Mouse (Mus musculus) myocyte (in vitro differentiated cells): ENCODE results near the gene Tamm41. TPM values are rescaled to one million over a fixed set of nuclear protein-coding genes. Genes with fewer than 3 reads are reported as not detected.

ENCODE experiments used
- H3K27me3 ChIP-seq: one replicate; pipeline ENCODE4 v1.6.1; 2011; ENCODE audit not compliant: control insufficient read depth, insufficient read depth, insufficient read length
- H3K36me3 ChIP-seq: one replicate; pipeline ENCODE4 v1.6.1; 2011; ENCODE audit not compliant: control insufficient read depth, insufficient read depth
- H3K4me2 ChIP-seq: one replicate; pipeline ENCODE4 v1.6.1; 2011; ENCODE audit warnings: low read depth, control low read depth
- H3K4me3 ChIP-seq: one replicate; pipeline ENCODE4 v1.5.1; 2011; ENCODE audit warnings: mild to moderate bottlenecking, control low read depth, moderate library complexity
- H3K79me2 ChIP-seq: one replicate; pipeline ENCODE4 v1.6.1; 2011; ENCODE audit not compliant: control insufficient read depth, insufficient read depth
- H3ac ChIP-seq: one replicate; pipeline ENCODE4 v1.6.1; 2011; ENCODE audit not compliant: control insufficient read depth, insufficient read length
- CEBPB ChIP-seq: IDR thresholded peaks from 2 replicates; pipeline ENCODE4 v1.6.1; 2011; ENCODE audit warnings: mild to moderate bottlenecking, moderate library complexity; ENCODE audit not compliant: poor library complexity, insufficient read depth, severe bottlenecking
- E2F4 ChIP-seq: IDR thresholded peaks from one replicate; pipeline ENCODE4 v1.6.1; 2011; ENCODE audit warnings: mild to moderate bottlenecking, control low read depth, moderate library complexity; ENCODE audit not compliant: insufficient read depth
- MAX ChIP-seq: IDR thresholded peaks from one replicate; pipeline ENCODE4 v1.6.1; 2011; ENCODE audit warnings: low read depth, mild to moderate bottlenecking, control low read depth
- MYOD1 ChIP-seq, 3 experiments: IDR thresholded peaks; one replicate each; pipeline ENCODE4 v1.6.1; 2011; ENCODE audit warnings: control low read depth in 2 of 3, low read depth in 2 of 3, mild to moderate bottlenecking in 2 of 3, moderate library complexity in 1 of 3; ENCODE audit not compliant: insufficient read length in 2 of 3, control insufficient read depth in 1 of 3
- MYOG ChIP-seq, 3 experiments: IDR thresholded peaks; one replicate each; pipeline ENCODE4 v1.6.1; 2011; ENCODE audit warnings: control low read depth in 2 of 3, low read depth in 2 of 3, mild to moderate bottlenecking in 2 of 3; ENCODE audit not compliant: insufficient read length in 2 of 3, control insufficient read depth in 1 of 3, insufficient read depth in 1 of 3
- POLR2A ChIP-seq: IDR thresholded peaks from one replicate; pipeline ENCODE4 v1.6.1; 2011; ENCODE audit warnings: low read depth, mild to moderate bottlenecking, control low read depth, moderate library complexity; ENCODE audit not compliant: insufficient read length
- POLR2AphosphoS2 ChIP-seq: IDR thresholded peaks from one replicate; pipeline ENCODE4 v1.6.1; 2011; ENCODE audit warnings: low read depth, control low read depth; ENCODE audit not compliant: insufficient read length
- REST ChIP-seq: IDR thresholded peaks from one replicate; pipeline ENCODE4 v1.6.1; 2011; ENCODE audit warnings: mild to moderate bottlenecking, control low read depth, moderate library complexity; ENCODE audit not compliant: insufficient read depth, insufficient read length
- SRF ChIP-seq: IDR thresholded peaks from one replicate; pipeline ENCODE4 v1.6.1; 2011; ENCODE audit warnings: low read depth; ENCODE audit not compliant: control insufficient read depth, insufficient read length
- TCF12 ChIP-seq: IDR thresholded peaks from one replicate; pipeline ENCODE4 v1.6.1; 2011; ENCODE audit warnings: mild to moderate bottlenecking, control low read depth; ENCODE audit not compliant: poor library complexity, insufficient read depth, severe bottlenecking
- TCF3 ChIP-seq: IDR thresholded peaks from one replicate; pipeline ENCODE4 v1.6.1; 2011; ENCODE audit warnings: low read depth, control low read depth; ENCODE audit not compliant: insufficient read length
- USF1 ChIP-seq: IDR thresholded peaks from one replicate; pipeline ENCODE4 v1.6.1; 2011; ENCODE audit warnings: low read depth, mild to moderate bottlenecking, control low read depth, moderate library complexity
- polyA plus RNA-seq: library from polyadenylated mRNA; unstranded; fragments of >200 nt; fragmentation: generic; extraction: Trizol; gene quantifications from one replicate; pipeline ENCODE4 v1.2.1, GENCODE M21; 2012; ENCODE audit warnings: missing spikeins

Tamm41 gene
- polyA plus RNA-seq, 1 experiment, result 21.9 TPM

- no peak for TF ChIP-seq MYOG (IDR thresholded peaks at IDR 0.05; ENCODE audit: control insufficient read depth in 1 of 3, insufficient read depth in 1 of 3, insufficient read length in 2 of 3, low read depth in 2 of 3)
- TF ChIP-seq SRF, result no peak
- no peak for TF ChIP-seq MYOD1 (IDR thresholded peaks at IDR 0.05; ENCODE audit: control insufficient read depth in 1 of 3, insufficient read length in 2 of 3, low read depth in 2 of 3)
- TF ChIP-seq POLR2A, result no peak
- TF ChIP-seq MAX, result no peak
- no peak for TF ChIP-seq E2F4
- no peak for TF ChIP-seq POLR2AphosphoS2
- no peak for TF ChIP-seq CEBPB
- TF ChIP-seq TCF12, result no peak
- TF ChIP-seq USF1, result no peak
- no peak for TF ChIP-seq REST
- TF ChIP-seq TCF3, result no peak
- Histone ChIP-seq H3K4me3 (no peak overlapping the region), H3ac (no peak overlapping the region), H3K27me3 (peaks cover 7% of the 10 kb centered on the region), H3K4me2 (no peak overlapping the region), H3K36me3 (no peaks in the 10 kb centered on the region), H3K79me2 (no peaks in the 10 kb centered on the region)
Observed at GRCm38 (mm10) chr6:114966396-114967154, 71.1 kb downstream of the Tamm41 start.

DNA sequence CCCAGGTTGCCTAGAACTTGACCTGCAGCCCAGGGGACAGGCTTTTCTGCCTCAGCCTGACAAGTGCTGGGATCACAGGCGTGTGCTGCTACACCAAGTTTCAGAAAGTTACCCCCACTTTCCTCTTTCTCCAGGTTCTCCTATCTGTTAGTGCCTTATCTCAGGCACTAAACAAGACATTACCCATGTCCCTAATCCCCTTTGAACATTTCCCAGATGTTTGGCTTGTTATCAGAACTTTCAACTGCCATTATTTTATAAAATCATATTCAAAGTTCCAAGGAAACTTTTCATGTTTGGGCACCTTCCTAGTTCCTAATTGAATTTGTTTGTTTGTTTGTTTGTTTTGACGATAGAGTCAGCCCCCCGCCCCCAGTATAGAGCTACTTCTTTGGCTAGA lies 71.9 kb downstream of the Tamm41 start:
- TF ChIP-seq POLR2AphosphoS2, result no peak
- no peak for TF ChIP-seq TCF3
- TF ChIP-seq CEBPB, result no peak
- Histone ChIP-seq H3K4me3 (no peak overlapping the region), H3K36me3 (no peaks in the 10 kb centered on the region), H3K79me2 (no peaks in the 10 kb centered on the region), H3ac (no peak overlapping the region), H3K27me3 (peaks cover 7% of the 10 kb centered on the region), H3K4me2 (no peak overlapping the region)

DNA sequence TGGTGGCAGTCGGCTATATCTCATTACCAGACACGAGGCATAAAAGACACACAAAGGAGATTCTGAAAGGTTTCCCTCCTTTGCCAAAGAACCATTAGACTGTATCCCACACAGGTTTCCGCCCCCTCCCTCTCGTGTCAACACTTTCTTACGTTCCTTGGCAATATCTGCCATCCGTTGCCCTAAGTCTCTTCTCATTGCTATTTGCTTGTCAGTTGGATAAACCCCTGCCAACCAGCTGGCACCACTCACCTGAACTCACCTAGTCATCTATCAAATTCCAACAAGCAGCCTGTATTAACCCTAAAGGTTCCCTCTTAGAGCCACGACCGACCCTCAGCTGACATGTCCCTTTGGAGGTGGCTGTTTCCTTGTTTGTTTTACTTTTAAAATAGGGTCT lies 72.3 kb downstream of the Tamm41 start:
- H3ac ChIP-seq, result no peak overlapping the region
- no peak overlapping the region for H3K4me3 ChIP-seq
- TF ChIP-seq POLR2AphosphoS2 (no peak), USF1 (no peak), MYOD1 (IDR thresholded peaks at IDR 0.05; ENCODE audit: control insufficient read depth in 1 of 3, insufficient read length in 2 of 3, low read depth in 2 of 3) (no peak), E2F4 (no peak), TCF3 (no peak), TCF12 (no peak), MAX (no peak), MYOG (IDR thresholded peaks at IDR 0.05; ENCODE audit: control insufficient read depth in 1 of 3, insufficient read depth in 1 of 3, insufficient read length in 2 of 3, low read depth in 2 of 3) (no peak), CEBPB (no peak), POLR2A (no peak), SRF (no peak), REST (no peak)
- H3K4me2 ChIP-seq, result no peak overlapping the region
- H3K27me3 ChIP-seq, result peaks cover 7% of the 10 kb centered on the region
- H3K79me2 ChIP-seq, result no peaks in the 10 kb centered on the region
- no peaks in the 10 kb centered on the region for H3K36me3 ChIP-seq

- no peak overlapping the region for H3K4me2 ChIP-seq
- TF ChIP-seq REST (no peak), MYOG (IDR thresholded peaks at IDR 0.05; ENCODE audit: control insufficient read depth in 1 of 3, insufficient read depth in 1 of 3, insufficient read length in 2 of 3, low read depth in 2 of 3) (no peak), POLR2A (no peak), E2F4 (no peak), TCF3 (no peak), CEBPB (no peak), TCF12 (no peak), USF1 (no peak), MYOD1 (IDR thresholded peaks at IDR 0.05; ENCODE audit: control insufficient read depth in 1 of 3, insufficient read length in 2 of 3, low read depth in 2 of 3) (no peak), SRF (no peak), MAX (no peak), POLR2AphosphoS2 (no peak)
Observed at GRCm38 (mm10) chr6:114964235-114964634, 73.4 kb downstream of the Tamm41 start.

GRCm38 (mm10) chr6:114963636-114964035 lies 74.0 kb downstream of the Tamm41 start:
- Histone ChIP-seq H3K4me2 (no peak overlapping the region), H3K36me3 (no peaks in the 10 kb centered on the region), H3K27me3 (peaks cover 8% of the 10 kb centered on the region), H3K79me2 (no peaks in the 10 kb centered on the region), H3K4me3 (no peak overlapping the region), H3ac (no peak overlapping the region)
- TF ChIP-seq SRF, result no peak
- no peak for TF ChIP-seq TCF3
- no peak for TF ChIP-seq TCF12
- TF ChIP-seq MAX, result no peak
- no peak for TF ChIP-seq USF1
- no peak for TF ChIP-seq POLR2AphosphoS2
- TF ChIP-seq MYOD1 (IDR thresholded peaks at IDR 0.05; ENCODE audit: control insufficient read depth in 1 of 3, insufficient read length in 2 of 3, low read depth in 2 of 3), result no peak
- no peak for TF ChIP-seq CEBPB
- TF ChIP-seq E2F4, result no peak
- TF ChIP-seq POLR2A, result no peak
- TF ChIP-seq REST, result no peak
- TF ChIP-seq MYOG (IDR thresholded peaks at IDR 0.05; ENCODE audit: control insufficient read depth in 1 of 3, insufficient read depth in 1 of 3, insufficient read length in 2 of 3, low read depth in 2 of 3), result no peak

More at GRCm38 (mm10) chr6:114964235-114964634, 73.4 kb downstream of the Tamm41 start:
- H3K79me2 ChIP-seq, result no peaks in the 10 kb centered on the region
- H3ac ChIP-seq, result no peak overlapping the region
- H3K4me3 ChIP-seq, result no peak overlapping the region
- no peaks in the 10 kb centered on the region for H3K36me3 ChIP-seq
- H3K27me3 ChIP-seq, result peaks cover 10% of the 10 kb centered on the region
